Mouse (Mus musculus): ENCODE data around the gene Kansl1.
"Not testable (repeated sequence)": the region's sequence is repeated elsewhere in the genome, so short reads cannot be mapped to it uniquely, and the experiment has no call there.

DNA sequence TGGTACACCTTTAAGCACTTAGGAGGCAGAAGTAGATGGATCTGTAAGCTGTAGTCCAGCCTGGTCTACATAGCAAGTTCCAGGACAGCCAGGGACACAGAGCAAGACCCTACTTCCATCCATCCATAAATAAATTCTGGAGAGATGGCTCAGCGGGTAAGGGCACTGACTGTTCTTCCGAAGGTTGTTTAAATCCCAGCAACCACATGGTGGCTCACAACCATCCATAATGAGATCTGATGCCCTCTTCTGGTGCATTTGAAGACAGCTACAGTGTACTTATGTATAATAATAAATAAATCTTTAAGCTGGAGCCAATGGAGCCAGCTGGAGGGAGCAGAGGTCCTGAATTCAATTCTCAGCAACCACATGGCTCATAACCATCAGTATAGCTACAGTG, 20.2 kb downstream of the Kansl1 start:
- not testable (repeated sequence) for TF ChIP-seq POLR2AphosphoS2 (IDR thresholded peaks at IDR 0.05; ENCODE audit: insufficient read length, low read depth); MYOD1 (IDR thresholded peaks at IDR 0.05; ENCODE audit: control insufficient read depth in 1 of 3, insufficient read length in 2 of 3, low read depth in 2 of 3); E2F4 (IDR thresholded peaks at IDR 0.05; ENCODE audit: insufficient read depth); USF1 (IDR thresholded peaks at IDR 0.05; ENCODE audit: low read depth)
